Mouse (Mus musculus): ENCODE data around the gene Smap1. TPM values are rescaled to one million over a fixed set of nuclear protein-coding genes. Genes with fewer than 3 reads are reported as not detected.
A peak's percentile ranks its signal among the peaks of the same experiment; 100 is the strongest.

The Smap1 gene
- polyA plus RNA-seq, 1 experiment: 123 TPM

DNA sequence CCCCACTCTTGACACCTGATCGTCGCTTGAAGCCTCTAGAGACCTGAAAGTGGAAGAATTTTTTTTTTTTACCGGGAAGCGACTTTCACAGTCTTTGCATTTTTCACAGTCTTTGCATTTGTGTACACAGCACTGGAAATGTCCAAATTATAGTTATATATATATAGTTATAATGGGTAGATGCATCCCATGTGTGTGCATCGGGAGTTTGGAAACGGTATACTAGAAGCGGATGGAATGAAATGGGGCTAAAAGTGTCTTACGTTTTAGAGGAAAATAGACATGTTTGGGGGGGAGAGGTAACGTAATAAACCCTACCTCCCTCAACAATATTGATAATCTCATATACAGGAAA lies 390 bp upstream of the Smap1 start:
- TF ChIP-seq CTCF (IDR thresholded peaks at IDR 0.05; ENCODE audit: borderline replicate concordance, insufficient read depth, low read length) (no peak), POLR2A (IDR thresholded peaks at IDR 0.05; ENCODE audit: low read depth, low read length) (no peak; the same call in 1 of the 2 replicates)
- peak overlapping the region; percentile 28; the same call in 1 of the 2 replicates for H3K4me3 ChIP-seq (ENCODE audit: insufficient read depth, low read length)

DNA sequence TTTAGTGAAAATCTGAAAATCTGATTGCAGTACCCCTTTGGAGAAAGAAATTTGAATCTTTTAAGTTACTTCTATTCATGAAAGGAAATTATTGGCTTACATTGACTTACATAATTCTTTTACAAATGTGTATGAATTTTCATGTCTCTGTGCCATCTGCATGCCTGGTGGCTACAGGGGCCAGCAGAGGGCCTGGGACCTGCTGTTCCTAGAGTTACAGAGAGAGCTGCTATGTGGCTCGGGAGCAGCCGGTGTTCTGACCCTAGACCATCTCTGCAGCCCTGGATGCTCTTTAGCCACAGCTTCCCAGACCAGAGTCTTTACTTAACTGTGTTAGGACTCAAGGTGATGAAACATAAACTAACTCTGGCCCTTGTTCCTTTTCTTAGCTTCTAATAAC lies 1.8 kb downstream of the Smap1 start:
- H3K4me1 ChIP-seq (ENCODE audit: control insufficient read depth, insufficient read depth, low read length): no peaks in the 10 kb centered on the region; the same call in 1 of the 2 replicates
- no peak overlapping the region for H3K27ac ChIP-seq (ENCODE audit: insufficient read depth, low read length)
- H3K4me3 ChIP-seq (ENCODE audit: insufficient read depth, low read length): peak overlapping the region; percentile 22
- peak; percentile 26; the same call in 1 of the 2 replicates for TF ChIP-seq CTCF (IDR thresholded peaks at IDR 0.05; ENCODE audit: borderline replicate concordance, insufficient read depth, low read length)
- no peak for TF ChIP-seq POLR2A (IDR thresholded peaks at IDR 0.05; ENCODE audit: low read depth, low read length)

More for the DNA sequence above, 390 bp upstream of the Smap1 start:
- Histone ChIP-seq H3K27ac (ENCODE audit: insufficient read depth, low read length) (no peak overlapping the region), H3K4me1 (ENCODE audit: control insufficient read depth, insufficient read depth, low read length) (no peaks in the 10 kb centered on the region; the same call in 1 of the 2 replicates)

DNA sequence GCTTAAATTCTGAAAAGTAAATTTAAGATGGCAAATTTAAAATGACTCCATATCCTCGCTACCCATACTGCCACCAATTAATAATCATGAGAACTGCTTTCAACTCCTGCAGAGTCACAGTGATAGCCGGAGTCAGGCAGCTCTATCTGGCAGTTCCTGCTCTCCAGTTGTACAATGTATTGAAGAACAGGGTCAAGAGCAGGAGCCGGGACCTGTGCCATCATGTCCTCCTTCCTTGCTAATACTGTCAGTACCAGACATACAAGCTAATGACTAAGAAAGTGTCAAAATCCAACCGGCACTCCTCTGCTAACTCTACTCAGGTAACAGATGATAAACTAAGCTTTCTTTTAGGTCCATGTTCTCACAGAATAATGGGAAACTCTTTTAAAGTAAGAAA lies 3.0 kb downstream of the Smap1 start:
- no peak for TF ChIP-seq CTCF (IDR thresholded peaks at IDR 0.05; ENCODE audit: borderline replicate concordance, insufficient read depth, low read length)
- TF ChIP-seq POLR2A (IDR thresholded peaks at IDR 0.05; ENCODE audit: low read depth, low read length): no peak

GRCm38 (mm10) chr1:23915483-23915882 lies 6.6 kb downstream of the Smap1 start:
- Histone ChIP-seq H3K27ac (ENCODE audit: insufficient read depth, low read length) (no peak overlapping the region), H3K4me3 (ENCODE audit: insufficient read depth, low read length) (no peak overlapping the region), H3K4me1 (ENCODE audit: control insufficient read depth, insufficient read depth, low read length) (no peaks in the 10 kb centered on the region; the same call in 1 of the 2 replicates)
- TF ChIP-seq CTCF (IDR thresholded peaks at IDR 0.05; ENCODE audit: borderline replicate concordance, insufficient read depth, low read length): no peak
- no peak for TF ChIP-seq POLR2A (IDR thresholded peaks at IDR 0.05; ENCODE audit: low read depth, low read length)

More for the DNA sequence above, 3.0 kb downstream of the Smap1 start:
- no peak overlapping the region for H3K27ac ChIP-seq (ENCODE audit: insufficient read depth, low read length)
- H3K4me1 ChIP-seq (ENCODE audit: control insufficient read depth, insufficient read depth, low read length): no peaks in the 10 kb centered on the region; the same call in 1 of the 2 replicates
- no peak overlapping the region for H3K4me3 ChIP-seq (ENCODE audit: insufficient read depth, low read length)

- TF ChIP-seq CTCF (IDR thresholded peaks at IDR 0.05; ENCODE audit: borderline replicate concordance, insufficient read depth, low read length) (no peak), POLR2A (IDR thresholded peaks at IDR 0.05; ENCODE audit: low read depth, low read length) (no peak)
- Histone ChIP-seq H3K4me3 (ENCODE audit: insufficient read depth, low read length) (no peak overlapping the region), H3K4me1 (ENCODE audit: control insufficient read depth, insufficient read depth, low read length) (no peaks in the 10 kb centered on the region), H3K27ac (ENCODE audit: insufficient read depth, low read length) (no peak overlapping the region)
These were observed 9.1 kb downstream of the Smap1 start for GRCm38 (mm10) chr1:23912988-23913387.

GRCm38 (mm10) chr1:23906082-23906481 lies 16.0 kb downstream of the Smap1 start:
- H3K4me1 ChIP-seq (ENCODE audit: control insufficient read depth, insufficient read depth, low read length): no peaks in the 10 kb centered on the region
- no peak overlapping the region for H3K27ac ChIP-seq (ENCODE audit: insufficient read depth, low read length)
- no peak overlapping the region for H3K4me3 ChIP-seq (ENCODE audit: insufficient read depth, low read length)
- TF ChIP-seq CTCF (IDR thresholded peaks at IDR 0.05; ENCODE audit: borderline replicate concordance, insufficient read depth, low read length) (no peak), POLR2A (IDR thresholded peaks at IDR 0.05; ENCODE audit: low read depth, low read length) (no peak)

GRCm38 (mm10) chr1:23903340-23903739 lies 18.8 kb downstream of the Smap1 start:
- H3K4me1 ChIP-seq (ENCODE audit: control insufficient read depth, insufficient read depth, low read length): no peaks in the 10 kb centered on the region
- H3K27ac ChIP-seq (ENCODE audit: insufficient read depth, low read length): no peak overlapping the region
- H3K4me3 ChIP-seq (ENCODE audit: insufficient read depth, low read length): no peak overlapping the region
- TF ChIP-seq CTCF (IDR thresholded peaks at IDR 0.05; ENCODE audit: borderline replicate concordance, insufficient read depth, low read length) (no peak), POLR2A (IDR thresholded peaks at IDR 0.05; ENCODE audit: low read depth, low read length) (no peak)

DNA sequence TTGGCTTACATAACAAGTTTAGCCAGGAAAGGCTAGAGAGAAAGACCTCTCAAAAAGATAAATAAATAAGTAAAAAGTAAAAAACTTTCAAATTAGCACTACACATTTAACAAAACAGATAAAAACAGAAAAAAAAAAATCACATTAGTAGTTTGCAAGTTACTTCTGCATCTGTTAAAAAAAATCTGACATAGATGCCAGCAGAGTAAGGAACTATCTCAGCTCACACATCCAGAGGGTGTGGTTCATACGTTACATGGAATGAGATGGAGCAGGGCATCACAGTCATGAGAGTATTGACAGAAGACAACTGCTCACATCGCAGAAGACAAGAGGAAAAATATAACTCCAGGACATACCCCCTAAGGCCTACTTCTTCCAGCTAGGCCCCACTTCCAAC lies 19.4 kb downstream of the Smap1 start:
- no peak overlapping the region for H3K27ac ChIP-seq (ENCODE audit: insufficient read depth, low read length)
- no peak overlapping the region for H3K4me3 ChIP-seq (ENCODE audit: insufficient read depth, low read length)
- no peaks in the 10 kb centered on the region for H3K4me1 ChIP-seq (ENCODE audit: control insufficient read depth, insufficient read depth, low read length)
- TF ChIP-seq CTCF (IDR thresholded peaks at IDR 0.05; ENCODE audit: borderline replicate concordance, insufficient read depth, low read length): no peak
- TF ChIP-seq POLR2A (IDR thresholded peaks at IDR 0.05; ENCODE audit: low read depth, low read length): no peak

DNA sequence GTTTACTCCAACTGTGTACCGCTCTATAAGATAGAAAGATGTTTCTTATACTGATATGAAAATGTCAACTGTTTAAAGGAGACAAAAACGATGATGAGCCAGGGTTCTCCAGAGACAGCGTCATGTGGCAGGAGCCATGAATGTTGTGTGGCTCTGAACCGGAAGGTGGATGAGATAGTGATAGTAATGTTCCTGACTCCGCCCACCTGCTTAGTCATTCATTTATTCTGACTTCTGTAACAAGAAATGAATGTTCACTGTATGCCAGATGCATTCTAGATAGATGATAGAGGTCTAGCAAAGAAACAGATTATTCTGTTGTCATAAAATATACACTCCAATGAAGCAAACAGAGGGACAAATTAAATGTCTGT lies 22.5 kb downstream of the Smap1 start:
- Histone ChIP-seq H3K27ac (ENCODE audit: insufficient read depth, low read length) (no peak overlapping the region), H3K4me1 (ENCODE audit: control insufficient read depth, insufficient read depth, low read length) (no peaks in the 10 kb centered on the region), H3K4me3 (ENCODE audit: insufficient read depth, low read length) (no peak overlapping the region)
- no peak for TF ChIP-seq POLR2A (IDR thresholded peaks at IDR 0.05; ENCODE audit: low read depth, low read length)
- TF ChIP-seq CTCF (IDR thresholded peaks at IDR 0.05; ENCODE audit: borderline replicate concordance, insufficient read depth, low read length): no peak

GRCm38 (mm10) chr1:23899020-23899646 lies 23.0 kb downstream of the Smap1 start:
- no peaks in the 10 kb centered on the region for H3K4me1 ChIP-seq (ENCODE audit: control insufficient read depth, insufficient read depth, low read length)
- no peak overlapping the region for H3K27ac ChIP-seq (ENCODE audit: insufficient read depth, low read length)
- TF ChIP-seq POLR2A (IDR thresholded peaks at IDR 0.05; ENCODE audit: low read depth, low read length): no peak
- H3K4me3 ChIP-seq (ENCODE audit: insufficient read depth, low read length): no peak overlapping the region
